Mouse (Mus musculus): ENCODE measurements around the gene Rsph9.
A peak's percentile ranks its signal among the peaks of the same experiment; 100 is the strongest.

Gene Rsph9

DNA sequence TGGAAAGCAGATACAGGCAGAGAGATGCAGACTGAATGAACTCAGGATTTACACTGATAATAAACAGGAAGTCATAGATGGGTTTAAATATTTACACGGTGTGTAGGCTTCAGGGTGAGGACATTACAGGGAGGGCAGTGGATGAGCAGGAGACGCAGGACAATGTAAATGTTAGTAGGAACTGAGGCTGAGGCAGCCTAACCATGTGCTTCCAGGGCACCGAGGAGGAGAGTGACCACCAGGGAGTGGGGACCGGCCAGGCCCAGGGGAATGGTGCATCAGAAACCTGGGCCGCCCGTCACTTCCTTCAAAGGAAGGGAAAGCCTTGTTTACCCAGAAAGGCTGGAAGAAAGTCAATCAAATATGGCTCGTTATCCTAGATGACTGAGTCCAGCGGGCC lies 45.5 kb downstream of the Rsph9 start:
- peak; percentile 53 to 79 for DNase-seq

DNA sequence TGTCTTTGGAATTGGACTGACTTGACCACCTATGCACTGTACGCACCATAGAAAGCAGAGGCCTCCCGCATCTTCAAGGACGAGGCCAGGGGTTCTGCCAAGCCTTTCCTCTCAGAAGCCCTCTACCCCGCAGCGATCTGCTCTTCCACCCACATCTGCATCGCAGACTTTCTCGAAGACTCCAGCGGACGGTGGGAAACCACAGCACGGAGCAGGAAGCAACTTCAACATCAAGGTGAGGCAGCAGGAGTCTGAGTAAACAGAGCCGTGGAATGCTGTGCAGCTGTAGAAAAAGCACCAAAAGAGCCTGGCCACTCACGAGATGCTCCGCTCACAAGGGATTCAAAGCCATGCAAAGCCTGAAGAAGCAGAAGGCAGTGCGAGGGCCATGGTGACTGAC lies 52.1 kb downstream of the Rsph9 start:
- no peak for DNase-seq

DNA sequence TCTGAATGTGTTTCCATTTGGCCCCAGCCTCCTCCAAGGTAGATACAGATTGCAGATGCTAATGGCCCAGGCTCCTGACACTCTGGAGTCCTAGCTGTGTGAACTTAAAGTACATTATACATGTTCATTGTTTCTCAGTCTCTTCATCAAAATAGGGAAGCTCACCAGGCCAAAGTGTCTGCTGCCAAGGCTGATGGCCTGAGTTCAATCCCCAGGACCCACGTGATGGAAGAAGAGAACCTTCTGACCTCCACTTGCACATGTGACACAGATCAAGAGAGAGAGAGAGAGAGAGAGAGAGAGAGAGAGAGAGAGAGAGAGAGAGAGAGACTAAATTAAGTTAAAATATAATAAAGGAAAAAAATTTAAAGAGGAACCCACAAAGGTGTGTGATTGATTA lies 52.7 kb downstream of the Rsph9 start:
- DNase-seq: peak in 1 of 2 experiments; percentile 51

DNA sequence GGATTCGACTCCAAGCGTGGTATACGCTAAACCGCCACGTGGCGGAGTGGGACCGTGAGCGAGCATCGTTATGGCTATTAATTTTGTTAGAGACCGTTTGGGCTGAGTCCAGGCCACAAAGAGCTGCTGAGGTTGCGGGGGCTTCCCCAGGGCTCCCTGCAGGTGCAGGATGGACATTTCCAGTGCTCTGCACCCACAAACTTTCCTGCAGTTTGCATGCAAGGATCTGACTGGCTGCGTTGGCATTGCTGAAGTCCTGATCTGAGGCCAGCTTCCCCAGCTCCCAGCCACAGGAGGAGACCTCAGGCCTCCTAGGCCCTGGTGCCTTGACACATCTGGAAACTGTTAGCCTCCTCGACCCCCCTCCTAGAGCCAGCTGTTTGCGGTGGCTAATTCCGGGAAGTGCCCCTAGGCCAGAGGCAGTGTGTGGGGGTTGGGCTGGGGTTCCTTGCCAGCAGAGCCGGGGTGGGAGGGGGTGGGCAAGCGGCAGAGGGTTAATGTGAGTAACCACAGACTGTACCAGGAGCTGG lies 57.6 kb downstream of the Rsph9 start:
- DNase-seq: peak; percentile 38 to 67

DNA sequence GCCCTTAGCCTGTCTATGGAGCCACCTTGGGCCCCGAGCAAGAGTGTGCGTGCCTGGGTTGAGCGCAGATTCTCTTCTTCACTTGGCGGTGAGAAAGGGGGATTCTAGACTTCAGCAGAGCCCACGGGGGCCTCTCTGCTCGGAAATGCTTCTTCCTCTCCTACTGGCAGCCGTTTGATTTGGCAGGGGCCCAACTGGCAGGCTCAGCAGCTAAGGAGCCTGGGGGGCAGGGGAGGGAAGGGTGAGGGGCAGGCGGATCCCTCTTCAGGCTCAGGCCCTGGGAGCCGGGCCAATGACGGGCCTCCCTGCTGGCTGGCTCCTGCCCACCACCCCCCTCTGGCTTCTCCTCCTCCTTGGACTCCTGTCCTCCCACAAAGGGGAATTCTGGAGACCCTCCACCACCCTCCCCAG lies 59.9 kb downstream of the Rsph9 start:
- DNase-seq: peak; percentile 96 to 98

DNA sequence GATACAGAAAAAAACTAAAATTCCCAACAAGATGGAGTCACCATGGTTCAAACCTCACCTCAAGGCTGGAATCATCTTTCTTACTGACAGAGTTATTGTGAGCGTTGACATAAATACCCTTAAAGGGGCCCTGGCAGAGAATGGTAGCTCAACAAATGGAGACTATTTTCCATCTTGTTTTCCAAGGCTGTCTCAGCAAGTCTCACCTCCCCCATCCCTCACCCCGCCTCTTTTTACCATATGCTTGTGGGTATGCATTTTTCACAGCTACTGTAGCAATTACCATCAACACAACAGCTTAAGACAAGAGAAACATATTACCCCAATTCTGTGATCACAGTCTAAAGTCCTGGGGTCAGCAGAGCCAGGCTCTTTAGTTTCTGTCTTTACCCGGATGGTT lies 60.6 kb downstream of the Rsph9 start:
- no peak for DNase-seq

DNA sequence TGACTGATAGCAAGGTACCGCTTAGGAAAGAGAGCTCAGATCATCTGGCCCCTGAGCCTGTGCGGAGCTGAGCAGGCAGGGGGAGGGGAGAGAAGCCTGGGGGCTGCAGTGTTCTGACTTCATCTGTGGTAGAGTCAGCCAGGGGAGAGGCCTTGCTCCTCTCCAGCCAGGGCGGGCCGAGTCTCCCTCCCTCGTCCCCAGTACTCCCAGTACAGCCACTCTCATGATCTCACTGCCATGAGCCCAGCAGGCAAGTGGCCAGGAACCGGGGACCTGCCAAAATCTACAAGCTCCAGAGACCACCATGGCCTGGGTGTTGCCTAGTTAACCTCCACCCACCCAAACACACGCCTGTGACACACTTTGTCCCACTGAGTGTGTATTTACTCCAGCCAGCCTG lies 62.4 kb downstream of the Rsph9 start:
- peak; percentile 55 to 77 for DNase-seq

DNA sequence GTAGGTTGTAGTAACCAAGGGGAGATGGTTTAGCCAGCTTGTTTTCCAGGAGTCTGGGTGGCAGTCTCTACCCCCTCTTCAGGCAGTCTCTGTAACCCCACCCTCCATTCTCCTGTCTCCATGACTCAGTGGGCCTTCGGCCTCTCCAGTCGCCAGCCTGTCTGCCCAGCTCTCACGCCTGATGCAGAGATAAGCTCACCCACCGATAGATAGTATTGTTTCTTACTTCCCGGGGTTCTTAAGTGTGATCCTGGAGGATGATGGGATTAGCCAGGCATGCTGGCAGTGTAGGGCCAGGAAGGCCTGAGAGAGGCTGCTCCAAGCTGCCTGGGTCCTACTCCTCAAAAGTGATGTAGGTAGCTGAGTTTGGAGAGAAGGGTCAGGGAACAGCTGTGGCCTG lies 63.0 kb downstream of the Rsph9 start:
- DNase-seq: peak; percentile 42 to 69

DNA sequence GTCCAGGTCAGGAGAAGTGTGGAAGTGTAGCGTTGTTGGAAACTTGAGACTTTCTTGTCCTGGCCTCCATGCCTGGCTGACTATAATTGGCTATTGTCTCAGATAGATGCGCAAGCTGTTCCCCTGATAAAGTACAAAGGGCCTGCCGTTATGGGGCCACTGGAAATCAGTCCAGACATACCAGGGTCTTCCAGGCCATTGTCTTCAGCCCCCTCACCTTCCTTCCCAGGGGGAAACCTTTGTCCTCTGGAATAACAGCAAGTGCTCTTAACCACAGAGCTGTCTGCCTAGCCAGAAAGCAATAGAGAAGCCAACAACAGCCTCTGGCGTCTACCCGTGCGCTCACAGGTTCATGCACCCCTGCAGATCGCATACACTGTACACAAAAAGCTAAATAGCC lies 63.6 kb downstream of the Rsph9 start:
- DNase-seq: no peak

DNA sequence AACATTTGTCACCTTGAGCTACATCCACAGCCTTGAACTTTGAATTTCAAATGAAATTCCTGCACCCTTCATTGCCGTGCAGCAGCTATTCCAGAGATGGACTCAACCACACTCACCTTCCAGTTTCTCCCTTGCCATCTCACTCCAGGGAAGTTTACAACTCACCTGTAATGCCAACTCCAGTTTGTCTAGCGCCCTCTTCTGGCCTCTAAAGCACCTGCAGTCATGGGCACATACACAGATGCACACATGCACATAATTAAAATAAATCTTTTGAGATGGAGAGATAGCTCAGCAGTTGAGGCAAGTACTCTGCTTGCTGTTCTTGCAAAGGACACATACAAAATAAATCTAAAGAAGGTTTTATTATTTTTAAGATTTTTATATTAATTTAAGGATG lies 65.0 kb downstream of the Rsph9 start:
- no peak for DNase-seq

DNA sequence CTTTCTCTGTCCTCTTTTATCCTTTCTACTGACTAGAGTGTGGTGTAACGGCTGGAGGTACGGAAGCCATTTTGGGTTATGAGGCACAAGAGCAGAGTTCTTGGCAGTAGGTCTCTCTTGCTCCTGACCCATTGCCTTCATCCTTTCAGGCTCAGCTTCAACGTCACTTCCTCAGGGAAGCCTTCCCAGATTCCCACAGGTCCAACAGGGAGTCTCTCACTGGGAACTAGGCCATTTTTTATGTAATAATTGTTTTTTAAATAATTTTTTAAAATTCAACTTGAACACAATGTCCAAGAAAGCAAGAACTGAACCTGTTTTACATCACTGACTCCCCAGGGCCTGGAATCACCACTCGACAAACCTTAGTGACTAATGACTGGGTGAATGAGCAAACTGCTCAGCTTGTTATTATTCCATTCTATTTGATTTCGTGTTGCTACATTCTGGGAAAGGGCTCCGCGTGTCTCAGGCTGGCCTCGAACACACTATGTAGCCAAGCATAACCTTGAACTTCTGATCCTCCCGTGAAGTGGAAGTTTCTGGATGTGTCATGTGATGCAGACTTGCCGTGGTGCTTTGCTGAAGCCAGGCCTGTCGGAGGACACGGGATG lies 66.0 kb downstream of the Rsph9 start:
- DNase-seq: no peak

DNA sequence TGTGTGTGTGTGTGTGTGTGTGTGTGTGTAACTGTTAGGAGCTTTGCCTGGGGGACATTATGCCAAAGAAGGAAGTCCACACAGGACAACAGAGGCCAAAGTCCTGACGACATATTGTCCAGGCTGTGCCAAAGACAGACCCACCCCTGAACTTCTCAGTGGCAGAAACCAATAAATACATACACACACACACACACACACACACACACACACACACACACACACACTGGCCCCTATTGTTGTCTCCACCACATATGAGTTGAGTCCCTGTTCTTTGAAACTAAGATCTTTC lies 67.8 kb downstream of the Rsph9 start:
- peak; percentile 25 to 57 for DNase-seq

DNA sequence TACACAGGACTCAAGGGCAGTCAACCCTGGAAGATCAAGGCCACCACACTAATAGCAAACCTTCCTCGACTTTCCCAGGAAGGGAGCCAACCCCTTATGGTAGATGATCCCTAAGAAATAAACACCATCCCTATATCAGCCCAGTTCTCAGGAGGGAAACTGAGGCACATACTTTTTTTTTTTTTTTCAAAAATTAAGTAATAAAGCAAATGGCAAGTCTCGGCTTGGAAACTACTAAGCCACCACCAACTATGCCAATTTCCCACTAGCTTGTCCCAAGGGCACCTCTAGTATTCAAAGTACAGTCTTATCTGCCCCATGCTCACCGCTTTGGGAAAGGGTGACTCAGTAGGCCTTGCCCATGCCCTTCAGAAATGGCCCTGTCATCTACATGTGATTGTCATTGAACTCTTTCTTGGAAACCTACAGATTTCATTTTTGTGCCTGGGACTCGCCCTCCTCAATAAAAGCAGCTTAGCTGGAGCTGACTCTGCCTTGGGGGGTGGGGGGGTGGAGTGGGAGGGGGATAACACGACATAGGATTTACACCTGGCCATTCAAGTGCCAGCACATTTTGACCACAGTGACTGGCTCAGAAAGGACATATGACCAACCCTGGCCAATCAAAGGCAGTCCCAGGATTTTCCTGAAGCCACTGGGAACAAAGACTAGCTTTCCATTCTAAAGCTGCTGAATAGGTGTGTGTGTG lies 68.3 kb downstream of the Rsph9 start:
- DNase-seq: no peak

DNA sequence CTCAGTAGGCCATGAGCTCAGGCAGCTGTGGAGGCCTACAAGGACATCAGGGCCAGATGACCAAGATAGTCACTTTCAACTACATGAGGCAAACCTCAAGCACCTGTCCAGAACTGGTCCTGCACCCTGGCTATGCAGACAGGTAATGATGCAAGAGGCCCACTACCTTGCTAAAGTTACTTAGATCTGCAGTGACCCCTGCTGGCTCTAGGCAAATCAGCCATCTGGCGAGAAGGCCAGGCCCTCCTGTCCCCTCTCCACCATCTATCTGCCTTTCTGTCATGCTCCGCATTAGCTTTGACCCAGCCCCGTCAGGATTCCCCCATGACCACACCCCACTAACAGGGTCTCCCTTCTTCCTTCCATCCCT lies 68.9 kb downstream of the Rsph9 start:
- peak; percentile 69 to 76 for DNase-seq

DNA sequence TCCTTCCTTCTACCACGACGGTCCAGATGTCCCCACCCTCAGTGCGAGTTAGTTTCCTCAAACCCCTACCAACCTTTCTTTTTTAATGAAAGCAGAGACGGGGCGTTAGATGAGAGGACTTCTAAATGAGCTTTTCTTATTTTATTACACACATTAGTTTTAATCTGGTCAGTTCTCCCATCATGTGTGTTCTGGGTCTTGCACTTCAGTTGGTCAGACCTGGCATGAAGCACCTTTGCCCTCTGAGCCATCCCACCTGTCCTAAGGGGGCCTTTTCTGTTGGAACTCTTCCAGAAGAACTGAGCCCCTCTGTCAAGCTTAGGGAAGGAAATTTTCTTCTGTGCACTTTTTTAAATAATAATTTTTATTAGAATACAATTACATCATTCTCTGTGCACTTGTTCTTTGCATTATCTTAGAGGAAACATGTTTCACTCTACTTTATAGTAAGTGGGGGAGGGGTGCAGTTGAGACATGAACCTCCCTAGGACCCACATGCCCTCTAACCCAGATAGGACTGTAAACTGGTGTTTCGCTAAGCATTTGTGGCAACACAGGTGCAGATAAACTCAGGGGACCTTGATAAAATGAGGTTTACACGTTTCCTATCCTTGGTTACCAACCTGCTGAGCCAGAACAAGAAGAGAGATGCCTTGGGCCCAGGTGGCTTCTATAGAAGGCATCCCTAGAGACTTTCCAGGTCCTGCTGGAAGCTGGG lies 69.5 kb downstream of the Rsph9 start:
- DNase-seq: no peak

DNA sequence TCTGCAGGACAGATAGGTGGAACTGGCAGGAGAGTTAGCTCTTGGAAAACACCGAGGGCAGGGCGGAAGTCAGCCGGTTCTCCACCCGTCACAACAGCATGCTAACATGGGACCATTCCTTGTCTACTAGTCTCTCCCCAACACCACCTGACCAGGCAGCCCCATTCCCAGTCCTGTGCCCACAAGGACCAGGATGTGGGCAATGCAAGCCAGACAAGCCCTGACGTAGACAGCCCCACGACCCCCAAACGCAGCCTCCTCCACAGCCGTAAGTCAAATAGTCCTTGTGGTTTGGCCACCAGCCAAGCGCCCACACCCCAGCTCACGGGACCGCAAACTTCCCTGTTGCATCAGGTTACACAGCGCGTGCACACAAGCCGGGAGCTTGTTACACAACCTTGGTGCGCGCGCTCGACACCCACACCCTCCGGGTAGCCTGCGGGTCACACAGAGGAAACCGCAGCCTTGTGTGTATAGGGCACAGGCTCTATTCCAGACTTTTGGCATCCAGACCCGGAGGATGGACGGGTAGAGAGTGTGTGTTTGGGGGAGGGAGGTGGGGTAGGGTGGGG lies 70.2 kb downstream of the Rsph9 start:
- DNase-seq: peak; percentile 92 to 94

Data from lung, postnatal 4 days (tissue).